Mouse (Mus musculus) embryonic facial prominence, embryonic 10.5 days (tissue): ENCODE results near the gene Lca5l. TPM values are rescaled to one million over a fixed set of nuclear protein-coding genes. Genes with fewer than 3 reads are reported as not detected.
"Not testable (repeated sequence)": the region's sequence is repeated elsewhere in the genome, so short reads cannot be mapped to it uniquely, and the experiment has no call there.

Source experiments
- DNase-seq: peaks from one replicate; pipeline ENCODE4 v3.0.0-alpha.2; 2017; ENCODE audit warnings: low spot score
- H3K27ac ChIP-seq: fragments of 300-500 bp; sonication (generic); replicated peaks from 2 replicates; pipeline ENCODE4 v1.5.1; 2016; ENCODE audit warnings: mild to moderate bottlenecking
- H3K27me3 ChIP-seq: fragments of 300-500 bp; sonication (generic); replicated peaks from 2 replicates; pipeline ENCODE4 v1.6.1; 2016; ENCODE audit warnings: low read depth, mild to moderate bottlenecking; ENCODE audit not compliant: poor library complexity, severe bottlenecking
- H3K36me3 ChIP-seq: fragments of 300-500 bp; sonication (generic); replicated peaks from 2 replicates; pipeline ENCODE4 v1.6.1; 2016; ENCODE audit warnings: mild to moderate bottlenecking, moderate library complexity
- H3K4me1 ChIP-seq: fragments of 300-500 bp; sonication (generic); 2 replicates; pipeline ENCODE4 v1.6.1; 2016
- H3K4me3 ChIP-seq: fragments of 300-500 bp; sonication (generic); 2 replicates; pipeline ENCODE4 v1.5.1; 2016; ENCODE audit warnings: mild to moderate bottlenecking, moderate library complexity
- H3K9me3 ChIP-seq: fragments of 300-500 bp; sonication (generic); 2 replicates; pipeline ENCODE4 v1.6.1; 2016; ENCODE audit warnings: mild to moderate bottlenecking
- WGBS: fragments of 180-500 bp; shearing (Covaris S2); methylation state at CpG from one replicate; pipeline ENCODE4 v1.1.7; 2016; 5-methylcytosine and 5-hydroxymethylcytosine counted together
- polyA plus RNA-seq: library from polyadenylated mRNA; unstranded; fragments of >200 nt; fragmentation: Nextera tagmentation; extraction: Ambion mirVana; gene quantifications from 2 replicates; pipeline ENCODE4 v1.2.1, GENCODE M21; 2016

The Lca5l gene
- polyA plus RNA-seq, 1 experiment from 2014 or later, result 0.85 TPM

GRCm38 (mm10) chr16:96145110-96145800 is 46.8 kb downstream of the Lca5l start, which contains the start of gene Wrb:
Gene Wrb, plus strand, starts transcription at chr16:96145407.
- Histone ChIP-seq H3K36me3 (no peaks in the 10 kb centered on the region), H3K4me1 (peaks cover 19% of the 10 kb centered on the region), H3K27ac (peak within 1 kb of the TSS; percentile 78), H3K9me3 (0 out of 2 replicates have a peak, but pooled peaks cover 4% of the 10 kb centered on the region), H3K4me3 (peak within 1 kb of the TSS; percentile 83), H3K27me3 (no peaks in the 10 kb centered on the region)
- under 1% methylated on average over 68 of the region's 68 CpGs for WGBS
- DNase-seq, result peak; percentile 100

- not testable (repeated sequence) for H3K27me3 ChIP-seq, H3K27ac ChIP-seq, H3K9me3 ChIP-seq, DNase-seq, H3K36me3 ChIP-seq
- Histone ChIP-seq H3K4me3 (peak overlapping the region; percentile 83), H3K4me1 (peaks cover 19% of the 10 kb centered on the region)
- WGBS, result 28% methylated on average over 6 of the region's 6 CpGs
Observed at GRCm38 (mm10) chr16:96144748-96145109, 47.3 kb downstream of the Lca5l start.

- H3K4me3 ChIP-seq, result peak overlapping the region; percentile 98
- peaks cover 33% of the 10 kb centered on the region for H3K4me1 ChIP-seq
- H3K36me3 ChIP-seq, result peaks cover 33% of the 10 kb centered on the region
- peak overlapping the region; percentile 100 for H3K27ac ChIP-seq
- H3K9me3 ChIP-seq, result no peaks in the 10 kb centered on the region
- no peaks in the 10 kb centered on the region for H3K27me3 ChIP-seq
- WGBS, result 3% methylated on average over 9 of the region's 9 CpGs
- DNase-seq, result peak; percentile 34
Observed at GRCm38 (mm10) chr16:96128466-96128865, 63.6 kb downstream of the Lca5l start.

GRCm38 (mm10) chr16:96127657-96128344 is 64.3 kb downstream of the Lca5l start, which contains the start of gene Hmgn1:
Gene Hmgn1, minus strand, starts transcription at chr16:96127729.
- H3K36me3 ChIP-seq, result peaks cover 40% of the 10 kb centered on the region
- under 1% methylated on average over 71 of the region's 72 CpGs for WGBS
- peak; percentile 100 for DNase-seq
- peak within 1 kb of the TSS; percentile 100 for H3K27ac ChIP-seq
- peaks cover 33% of the 10 kb centered on the region for H3K4me1 ChIP-seq
- H3K27me3 ChIP-seq, result no peaks in the 10 kb centered on the region
- no peaks in the 10 kb centered on the region for H3K9me3 ChIP-seq
- peak within 1 kb of the TSS; percentile 98 for H3K4me3 ChIP-seq

GRCm38 (mm10) chr16:96127288-96127656 is 64.8 kb downstream of the Lca5l start:
- Histone ChIP-seq H3K27ac (peak overlapping the region; percentile 100), H3K4me1 (peaks cover 33% of the 10 kb centered on the region), H3K9me3 (no peaks in the 10 kb centered on the region), H3K27me3 (no peaks in the 10 kb centered on the region), H3K36me3 (peaks cover 45% of the 10 kb centered on the region), H3K4me3 (peak overlapping the region; percentile 98)
- under 1% methylated on average over 52 of the region's 52 CpGs for WGBS
- DNase-seq, result no peak

- H3K27ac ChIP-seq, result peak overlapping the region; percentile 100
- no peaks in the 10 kb centered on the region for H3K9me3 ChIP-seq
- H3K36me3 ChIP-seq, result peaks cover 50% of the 10 kb centered on the region
- no peak for DNase-seq
- peak overlapping the region; percentile 98 for H3K4me3 ChIP-seq
- H3K27me3 ChIP-seq, result no peaks in the 10 kb centered on the region
- H3K4me1 ChIP-seq, result peaks cover 33% of the 10 kb centered on the region
- 8% methylated on average over 19 of the region's 19 CpGs for WGBS
Observed at GRCm38 (mm10) chr16:96126684-96127171, 65.3 kb downstream of the Lca5l start.

- WGBS, result 78% methylated on average over 4 of the region's 4 CpGs
- no peaks in the 10 kb centered on the region for H3K9me3 ChIP-seq
- peaks cover 7% of the 10 kb centered on the region for H3K4me1 ChIP-seq
- H3K27ac ChIP-seq, result no peak overlapping the region
- no peaks in the 10 kb centered on the region for H3K27me3 ChIP-seq
- no peak for DNase-seq
- H3K36me3 ChIP-seq, result peaks cover 63% of the 10 kb centered on the region
- H3K4me3 ChIP-seq, result no peak overlapping the region
Observed at GRCm38 (mm10) chr16:96120022-96120623, 71.9 kb downstream of the Lca5l start.

GRCm38 (mm10) chr16:96114729-96115128 is 77.3 kb downstream of the Lca5l start:
- Histone ChIP-seq H3K9me3 (no peaks in the 10 kb centered on the region), H3K27ac (no peak overlapping the region), H3K36me3 (peaks cover 11% of the 10 kb centered on the region; the same call in 1 of the 2 replicates), H3K4me1 (no peaks in the 10 kb centered on the region), H3K4me3 (no peak overlapping the region), H3K27me3 (no peaks in the 10 kb centered on the region)
- DNase-seq, result no peak
- WGBS, result 49% methylated on average over 4 of the region's 4 CpGs

- no peak overlapping the region for H3K27ac ChIP-seq
- H3K9me3 ChIP-seq, result no peaks in the 10 kb centered on the region
- no peak for DNase-seq
- 54% methylated on average over 2 of the region's 2 CpGs for WGBS
- H3K4me3 ChIP-seq, result no peak overlapping the region
- no peaks in the 10 kb centered on the region for H3K27me3 ChIP-seq
- no peaks in the 10 kb centered on the region for H3K36me3 ChIP-seq
- H3K4me1 ChIP-seq, result no peaks in the 10 kb centered on the region
Observed at GRCm38 (mm10) chr16:96112769-96113168, 79.3 kb downstream of the Lca5l start.

GRCm38 (mm10) chr16:96110655-96111345 is 81.3 kb downstream of the Lca5l start:
- no peak for DNase-seq
- no peak overlapping the region for H3K27ac ChIP-seq
- H3K36me3 ChIP-seq, result no peaks in the 10 kb centered on the region
- no peaks in the 10 kb centered on the region for H3K4me1 ChIP-seq
- H3K4me3 ChIP-seq, result no peak overlapping the region
- WGBS, result 92% methylated on average over 5 of the region's 5 CpGs
- H3K27me3 ChIP-seq, result no peaks in the 10 kb centered on the region
- H3K9me3 ChIP-seq, result no peaks in the 10 kb centered on the region

GRCm38 (mm10) chr16:96109673-96110072 is 82.4 kb downstream of the Lca5l start:
- 68% methylated on average over 4 of the region's 4 CpGs for WGBS
- no peak for DNase-seq

More at GRCm38 (mm10) chr16:96109673-96110072, 82.4 kb downstream of the Lca5l start:
- Histone ChIP-seq H3K36me3 (no peaks in the 10 kb centered on the region), H3K27me3 (no peaks in the 10 kb centered on the region), H3K4me1 (no peaks in the 10 kb centered on the region), H3K27ac (no peak overlapping the region), H3K4me3 (no peak overlapping the region), H3K9me3 (no peaks in the 10 kb centered on the region)
